In the genomic region with DNA sequence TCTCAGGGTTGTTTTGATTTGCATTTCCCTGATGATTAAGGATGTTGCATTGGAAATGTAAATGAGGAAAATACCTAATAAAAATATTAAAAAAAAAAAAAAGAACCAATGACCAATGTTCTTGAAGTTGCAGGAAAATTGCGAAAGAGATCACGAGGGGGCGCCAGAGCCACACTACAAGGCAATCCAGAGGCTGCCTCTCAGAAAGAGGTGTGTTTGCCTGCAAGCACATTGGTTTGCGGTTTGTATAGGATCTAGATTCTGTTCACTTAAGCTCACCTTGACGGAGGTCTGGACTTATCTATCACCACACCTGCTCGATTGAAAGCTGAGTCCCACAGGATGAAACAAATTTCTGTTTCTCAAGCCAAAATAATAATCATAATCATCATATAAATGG, we compare ENCODE assay signal across 9 mouse cellular contexts.
DNase-seq lines count a peak whose midpoint lies in the region; TF ChIP-seq lines count a peak whose summit lies in the region.
"Had no signal": no experiment of that assay in that cellular context is flagged by ENCODE, and none has a peak within 500 bp of the region (broad histone marks: within the 10 kb centered on the region; RNA-seq: fewer than 3 reads in every experiment).

No protein-coding gene starts in this region.

- no peak for TF ChIP-seq POLR2A in ES-Bruce4 (IDR thresholded peaks at IDR 0.05; ENCODE audit: insufficient read depth, low read length)

- no peaks in the 10 kb centered on the region for H3K36me3 ChIP-seq in ES-Bruce4 (ENCODE audit: control insufficient read depth, insufficient read depth, low read length, poor library complexity, severe bottlenecking)
- H3K36me3 ChIP-seq: liver, embryonic 15.5 days had no signal

- peak; percentile 52 to 65 for DNase-seq in adrenal gland, postnatal 4 days (ENCODE audit: low spot score in 2 of 2)
- peak; percentile 56 for DNase-seq in fibroblast of lung, adult 2 months (ENCODE audit: low read depth)
- DNase-seq in heart, postnatal 25 days (ENCODE audit: low spot score), result peak; percentile 47
- DNase-seq in layer of hippocampus, postnatal 25 days (ENCODE audit: extremely low spot score in 1 of 2, low spot score in 1 of 2), result peak; percentile 82 to 97
- peak; percentile 79 for DNase-seq in mesoderm, embryonic 11.5 days (ENCODE audit: low read depth, low spot score)
- peak; percentile 80 for DNase-seq in right cerebral cortex, postnatal 25 days
- peak; percentile 70 to 84 for DNase-seq in urinary bladder, postnatal 4 days (ENCODE audit: low spot score in 2 of 2)

- no peak overlapping the region for H3K4me3 ChIP-seq in ES-Bruce4 (ENCODE audit: low read depth, low read length)
- H3K4me3 ChIP-seq: liver, embryonic 15.5 days had no signal

- peak; percentile 58 for TF ChIP-seq CTCF in ES-Bruce4 (IDR thresholded peaks at IDR 0.05; ENCODE audit: low read depth, low read length)

- no peak overlapping the region for H3K9ac ChIP-seq in ES-Bruce4 (ENCODE audit: low read depth, poor library complexity, severe bottlenecking)
- H3K9ac ChIP-seq: liver, embryonic 15.5 days had no signal

- H3K27ac ChIP-seq in ES-Bruce4 (ENCODE audit: insufficient read depth, low read length), result no peak overlapping the region
- H3K27ac ChIP-seq: liver, embryonic 15.5 days had no signal

- H3K4me1 ChIP-seq in ES-Bruce4 (ENCODE audit: control insufficient read depth, insufficient read depth, low read length), result no peaks in the 10 kb centered on the region
- H3K4me1 ChIP-seq: liver, embryonic 15.5 days had no signal

- intact Hi-C loops in heart, postnatal 25 days (cut with DNase I), result loop anchor here (1.0 to 5.0 kb wide), 5 partner anchors 67 to 997 kb away; a partner anchor contains a TSS

- TF ChIP-seq EP300 in ES-Bruce4 (IDR thresholded peaks at IDR 0.05; ENCODE audit: insufficient read depth, low read depth, low read length), result no peak

- H3K27me3 ChIP-seq in ES-Bruce4 (ENCODE audit: control insufficient read depth, insufficient read depth, low read length, poor library complexity, severe bottlenecking), result no peaks in the 10 kb centered on the region
- H3K27me3 ChIP-seq: liver, embryonic 15.5 days had no signal

- H3K9me3 ChIP-seq in ES-Bruce4 (replicated peaks; ENCODE audit: control insufficient read depth, insufficient read depth, low read length, poor library complexity, severe bottlenecking), result no peaks in the 10 kb centered on the region
- H3K9me3 ChIP-seq: liver, embryonic 15.5 days had no signal
